Mouse (Mus musculus): ENCODE results near the gene Gm7271.

Gene Gm7271

DNA sequence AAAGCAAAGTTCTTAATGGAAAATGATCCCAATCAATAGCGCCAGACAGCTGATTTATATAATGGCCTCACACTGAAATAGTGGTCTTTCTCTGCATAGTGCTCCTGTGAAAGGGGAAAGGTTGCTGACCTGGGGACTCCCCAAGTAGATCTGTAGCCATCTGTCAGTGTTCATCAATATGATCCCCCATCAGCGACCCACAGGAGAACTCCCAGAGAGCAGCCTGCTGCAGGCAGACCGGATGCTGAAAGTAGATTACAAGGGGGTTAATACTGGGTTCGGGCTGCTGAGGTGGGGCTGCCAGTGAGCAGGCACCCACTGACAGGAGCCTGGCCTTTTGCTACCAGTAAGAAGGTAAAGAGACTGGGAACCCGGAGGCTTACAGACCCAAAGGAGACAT is at the start of gene Gm7271:
Gene Gm7271, plus strand, starts transcription at position 230 of the 400 bp plus-strand sequence.
- no peak for ATAC-seq (ENCODE audit: insufficient number of reproducible peaks, low FRiP score, low TSS enrichment)

DNA sequence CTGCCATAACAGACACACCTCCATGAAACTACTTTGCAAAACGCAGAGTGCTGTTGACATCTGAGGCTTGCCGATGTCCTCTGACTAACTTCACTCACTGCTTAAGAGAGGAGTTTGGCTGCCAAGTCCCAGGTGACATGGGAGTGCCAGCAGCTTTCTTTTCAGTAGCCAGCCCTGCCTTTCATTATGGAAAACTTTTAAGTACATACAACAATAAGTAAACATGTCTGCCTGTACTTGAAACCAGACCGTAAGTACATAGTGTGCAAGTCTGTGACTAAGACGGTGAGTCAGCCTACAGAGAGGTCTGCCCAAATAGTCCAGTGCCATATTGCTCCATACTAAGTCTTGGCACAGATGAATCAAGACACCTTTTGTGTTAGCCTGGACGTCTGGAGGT is 46.7 kb upstream of the Gm7271 start:
- no peak for ATAC-seq (ENCODE audit: insufficient number of reproducible peaks, low FRiP score, low TSS enrichment)

DNA sequence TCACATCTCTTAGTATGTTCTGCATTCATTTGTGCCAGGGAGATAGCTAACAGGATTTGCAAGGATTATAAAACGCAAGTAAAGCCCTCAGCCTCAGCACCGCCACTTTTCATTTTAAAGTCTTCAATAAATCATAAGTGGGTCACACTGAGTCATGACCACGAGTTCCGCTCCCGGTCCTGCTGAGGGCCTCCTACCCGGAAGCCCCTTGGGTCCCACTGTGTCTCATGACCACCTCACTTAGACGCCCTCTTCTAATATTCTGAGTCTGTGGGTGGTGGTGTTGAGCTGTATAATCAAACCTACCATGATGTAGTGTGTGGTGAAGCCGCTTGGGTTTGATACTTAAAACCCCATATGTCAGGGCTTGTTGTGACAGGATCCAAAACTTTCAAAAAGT is 46.1 kb upstream of the Gm7271 start:
- no peak for ATAC-seq (ENCODE audit: insufficient number of reproducible peaks, low FRiP score, low TSS enrichment)

DNA sequence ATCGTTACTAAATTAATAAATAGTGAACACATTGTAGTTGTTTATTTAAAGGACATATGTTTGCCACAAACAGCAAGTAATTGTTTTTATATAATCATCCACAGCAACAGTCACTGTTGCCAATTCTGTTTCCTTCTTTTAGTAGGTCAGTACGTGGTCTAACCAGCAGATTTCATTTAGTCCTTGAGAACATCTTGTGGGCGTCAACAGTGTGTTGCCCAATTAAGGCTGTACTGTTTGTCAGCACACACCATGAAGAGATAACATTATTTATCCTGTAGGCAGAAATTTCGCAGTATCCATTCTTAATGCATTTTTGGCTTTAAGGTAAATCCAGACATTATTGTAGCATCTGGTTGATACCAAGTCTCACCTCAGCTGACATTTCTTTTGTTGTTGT is 42.4 kb upstream of the Gm7271 start:
- ATAC-seq (ENCODE audit: insufficient number of reproducible peaks, low FRiP score, low TSS enrichment), result no peak

DNA sequence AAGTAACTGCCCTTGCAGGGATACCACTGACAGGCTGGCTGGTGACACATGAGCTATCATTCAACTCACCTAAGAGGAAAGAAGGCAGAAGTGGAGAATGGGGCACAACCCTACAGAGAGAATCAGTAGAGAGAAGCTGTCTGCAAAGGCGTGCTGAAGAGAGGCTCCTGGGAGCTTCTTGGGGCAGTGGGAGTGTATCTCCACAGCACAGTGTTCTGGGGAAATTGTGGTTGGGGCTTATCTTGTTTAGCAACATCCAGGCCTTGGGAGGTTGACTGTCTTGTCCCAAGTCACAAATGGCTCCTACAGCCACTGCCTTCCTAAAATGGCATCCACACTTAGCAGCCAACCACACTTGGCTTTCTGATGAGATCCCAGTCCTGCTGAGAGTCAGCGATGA is 8.9 kb upstream of the Gm7271 start:
- ATAC-seq (ENCODE audit: insufficient number of reproducible peaks, low FRiP score, low TSS enrichment), result no peak

DNA sequence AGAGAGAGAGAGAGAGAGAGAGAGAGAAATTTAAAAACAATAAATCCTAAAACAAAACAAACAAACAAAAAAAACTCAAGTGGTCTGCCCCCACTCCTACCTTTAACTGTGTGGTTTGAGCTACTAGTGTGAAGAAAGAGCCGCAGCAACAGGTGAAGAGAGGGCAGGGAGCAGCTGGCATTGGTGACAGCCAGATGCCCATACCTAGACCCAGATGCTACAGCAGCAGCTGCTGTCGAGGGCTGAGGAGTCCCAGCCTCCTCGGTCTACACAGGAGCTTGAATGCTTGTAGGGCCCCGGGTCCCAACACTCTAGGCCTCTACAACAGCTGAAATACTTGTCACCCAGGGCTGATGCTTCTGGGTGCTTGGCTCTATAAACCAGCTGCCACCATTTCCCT is 7.0 kb upstream of the Gm7271 start:
- ATAC-seq (ENCODE audit: insufficient number of reproducible peaks, low FRiP score, low TSS enrichment), result no peak

DNA sequence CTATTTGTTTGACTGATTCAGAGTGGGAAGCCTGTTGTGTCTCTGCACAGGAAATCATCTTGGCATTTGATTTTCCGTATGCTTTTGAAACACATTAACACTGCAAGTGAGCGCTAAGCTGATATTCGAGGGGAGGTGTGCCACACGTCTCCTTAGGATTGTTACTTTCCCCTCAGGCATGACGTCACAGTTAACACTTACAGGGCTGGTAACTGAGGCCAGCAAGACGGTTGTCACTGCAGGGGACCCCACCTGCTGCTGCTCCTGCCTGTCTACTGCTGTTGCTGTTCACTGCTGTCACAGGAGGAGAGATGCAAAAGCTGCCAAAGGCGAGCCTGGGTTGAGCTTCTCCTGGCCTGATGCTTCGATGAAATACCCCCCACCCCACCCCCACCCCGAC is 6.1 kb upstream of the Gm7271 start:
- no peak for ATAC-seq (ENCODE audit: insufficient number of reproducible peaks, low FRiP score, low TSS enrichment)

DNA sequence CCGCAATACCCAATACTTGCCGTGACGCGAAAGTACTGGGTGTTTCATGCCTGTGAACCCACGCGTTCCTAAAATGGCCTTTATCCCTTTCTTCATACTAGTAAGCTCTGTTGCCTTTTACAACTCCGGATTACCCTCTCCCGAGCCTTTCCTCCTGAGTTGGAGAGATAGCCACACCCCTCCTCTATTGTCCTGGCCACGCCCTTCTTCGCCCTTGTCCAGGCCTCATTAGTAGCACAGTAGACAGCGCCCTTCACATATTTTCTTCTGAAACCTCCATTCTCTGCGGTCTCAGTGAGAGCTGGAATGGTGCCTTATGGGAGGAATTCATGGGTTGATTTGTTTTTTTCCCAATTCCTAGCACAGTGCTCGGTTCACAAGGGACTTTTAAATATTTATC is 11.3 kb downstream of the Gm7271 start:
- no peak for ATAC-seq (ENCODE audit: insufficient number of reproducible peaks, low FRiP score, low TSS enrichment)

DNA sequence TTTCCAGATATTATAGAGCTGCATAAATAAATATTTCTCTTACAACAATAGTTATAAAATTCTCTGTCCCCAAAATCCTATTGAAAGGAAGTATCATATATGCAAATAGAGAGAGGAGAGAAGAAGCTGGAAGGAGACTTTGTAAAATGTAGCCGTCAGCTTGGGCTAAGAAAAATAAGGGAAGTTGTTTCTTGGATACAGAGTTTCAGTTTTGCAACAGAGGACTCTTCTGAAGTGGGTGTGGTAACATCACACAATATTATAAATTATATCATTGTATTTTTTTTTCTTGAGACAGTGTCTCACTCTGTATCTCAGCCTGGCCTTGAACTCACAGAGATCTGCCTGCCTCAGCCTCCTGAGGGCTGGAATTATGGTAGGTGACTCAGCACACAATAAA is 38.6 kb downstream of the Gm7271 start:
- no peak for ATAC-seq (ENCODE audit: insufficient number of reproducible peaks, low FRiP score, low TSS enrichment)

DNA sequence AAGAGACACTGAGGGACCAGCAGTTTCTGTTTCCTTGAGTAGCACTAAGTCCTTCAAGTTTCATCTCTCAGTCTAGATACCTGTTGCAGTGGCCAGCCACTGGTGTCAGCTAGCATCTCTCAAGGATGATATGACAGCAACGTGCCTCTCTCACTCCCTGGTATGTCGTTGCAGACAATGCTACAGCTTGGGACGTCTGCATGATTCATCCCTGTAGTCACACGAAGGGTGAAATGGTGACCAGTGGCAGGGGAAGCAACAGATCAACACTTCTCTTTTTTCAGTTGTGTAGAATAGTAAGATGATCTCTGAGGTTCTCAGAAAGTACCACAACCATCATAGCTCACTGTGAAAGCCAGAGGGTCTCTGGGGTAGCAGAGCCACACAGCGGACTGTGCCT is 40.8 kb downstream of the Gm7271 start:
- ATAC-seq (ENCODE audit: insufficient number of reproducible peaks, low FRiP score, low TSS enrichment), result no peak

DNA sequence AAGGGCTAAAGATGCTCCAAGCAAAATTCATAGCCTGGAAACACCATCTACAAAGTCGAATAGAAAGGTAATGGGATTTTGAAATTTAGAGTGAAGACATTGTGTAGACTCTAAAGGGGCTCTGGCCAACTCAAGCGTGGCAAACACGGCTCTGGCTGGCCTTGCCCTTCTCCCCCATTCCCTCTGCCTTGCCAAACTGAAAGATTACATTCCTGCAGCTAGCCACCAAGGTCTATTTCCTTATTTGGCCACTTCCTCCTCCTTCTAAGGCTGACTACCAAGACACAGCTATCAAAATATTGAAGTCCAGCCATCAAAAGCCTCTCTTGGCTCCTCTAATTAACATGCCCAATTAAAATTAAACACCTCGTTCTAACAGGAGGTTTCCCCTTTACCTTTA is 41.2 kb downstream of the Gm7271 start:
- no peak for ATAC-seq (ENCODE audit: insufficient number of reproducible peaks, low FRiP score, low TSS enrichment)

DNA sequence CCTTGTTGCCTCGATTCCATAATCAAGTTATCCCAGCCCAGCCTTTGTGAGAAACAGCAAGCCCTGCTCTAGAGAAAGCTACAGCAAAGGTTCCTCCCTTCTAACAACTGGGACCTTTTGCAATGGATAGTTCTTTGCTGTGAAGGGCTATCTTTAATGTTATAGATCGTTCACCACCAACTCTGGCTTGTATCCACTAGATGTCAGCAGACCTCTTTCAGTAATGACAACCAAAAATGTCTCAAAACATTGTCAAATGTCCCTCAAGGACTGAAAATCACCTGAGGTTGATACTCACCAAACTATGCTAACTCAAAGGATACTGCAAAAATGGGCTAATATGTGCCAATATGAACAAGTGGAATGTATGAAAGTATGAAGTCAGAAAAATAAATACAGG is 42.0 kb downstream of the Gm7271 start:
- ATAC-seq (ENCODE audit: insufficient number of reproducible peaks, low FRiP score, low TSS enrichment), result no peak

DNA sequence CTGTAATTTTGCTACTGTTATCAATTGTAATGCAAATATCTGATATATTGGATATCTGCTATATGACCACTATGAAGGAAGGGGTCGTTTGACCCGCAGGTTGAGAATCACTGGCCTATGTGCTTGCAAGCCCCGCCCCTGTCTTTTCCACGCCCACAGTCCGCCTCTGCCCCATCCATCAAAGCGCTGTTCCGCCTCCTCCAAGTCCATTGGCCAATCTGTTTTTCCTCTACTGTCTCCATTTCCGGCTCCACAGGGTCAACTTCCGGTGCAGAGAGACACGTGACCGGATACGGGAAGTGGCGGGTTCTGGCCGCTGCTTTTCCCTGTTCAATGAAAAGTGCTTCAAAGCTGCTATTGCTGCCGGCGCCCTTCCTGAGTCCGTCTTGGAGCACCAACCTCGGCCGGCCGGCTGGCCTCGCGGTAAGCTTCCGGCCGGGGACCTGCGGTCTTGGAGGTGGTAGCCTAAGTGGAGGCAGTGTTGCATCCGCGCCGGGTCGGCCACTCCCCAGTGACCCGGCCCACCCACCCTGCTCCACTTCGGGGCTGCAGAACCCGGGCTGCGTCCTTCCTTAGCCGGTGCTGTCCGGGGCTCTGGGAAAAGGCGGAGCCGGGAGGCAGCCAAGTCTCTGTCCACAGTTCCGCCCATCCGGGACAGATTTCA is 45.3 kb downstream of the Gm7271 start, which contains the start of gene Exoc1:
Gene Exoc1, plus strand, starts transcription at position 272 of the 664 bp plus-strand sequence.
- peak; percentile 99 for ATAC-seq (ENCODE audit: insufficient number of reproducible peaks, low FRiP score, low TSS enrichment)

DNA sequence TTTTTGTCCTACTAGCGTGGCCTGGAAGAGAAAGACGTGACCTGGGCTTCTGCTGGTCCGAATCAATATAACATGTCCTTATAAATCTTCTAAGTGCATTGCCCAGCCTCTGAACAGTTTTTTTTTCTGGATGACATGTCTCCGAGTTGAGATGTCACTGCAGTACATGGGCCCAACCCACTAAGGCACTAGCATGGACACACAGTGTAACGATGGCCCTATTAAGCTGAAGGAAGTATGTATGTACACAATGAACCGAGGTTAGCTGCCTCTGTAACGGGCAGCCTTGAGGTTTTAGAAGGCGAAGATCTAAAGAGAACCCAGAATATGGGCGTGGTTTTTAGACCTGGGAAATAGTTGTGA is 45.8 kb downstream of the Gm7271 start:
- no peak for ATAC-seq (ENCODE audit: insufficient number of reproducible peaks, low FRiP score, low TSS enrichment)

DNA sequence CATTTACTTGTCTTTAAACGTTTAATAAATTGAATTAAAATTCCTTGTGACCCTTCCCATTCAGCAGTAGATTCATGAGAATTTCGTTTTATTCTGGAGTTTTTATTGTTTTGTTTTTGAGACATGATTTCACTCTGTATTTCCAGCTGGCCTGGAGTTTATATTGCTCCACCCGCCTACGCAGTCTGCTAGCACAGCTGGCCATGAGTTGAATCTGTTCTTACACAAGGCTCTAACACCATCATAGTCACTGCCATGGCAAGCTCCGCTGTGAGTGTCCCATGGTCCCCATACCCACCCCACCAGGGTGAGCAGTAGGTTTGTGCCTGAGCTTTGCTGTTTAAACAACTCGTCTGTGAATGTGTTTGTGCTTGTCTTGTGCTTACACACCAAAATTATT is 49.3 kb downstream of the Gm7271 start:
- ATAC-seq (ENCODE audit: insufficient number of reproducible peaks, low FRiP score, low TSS enrichment), result no peak

DNA sequence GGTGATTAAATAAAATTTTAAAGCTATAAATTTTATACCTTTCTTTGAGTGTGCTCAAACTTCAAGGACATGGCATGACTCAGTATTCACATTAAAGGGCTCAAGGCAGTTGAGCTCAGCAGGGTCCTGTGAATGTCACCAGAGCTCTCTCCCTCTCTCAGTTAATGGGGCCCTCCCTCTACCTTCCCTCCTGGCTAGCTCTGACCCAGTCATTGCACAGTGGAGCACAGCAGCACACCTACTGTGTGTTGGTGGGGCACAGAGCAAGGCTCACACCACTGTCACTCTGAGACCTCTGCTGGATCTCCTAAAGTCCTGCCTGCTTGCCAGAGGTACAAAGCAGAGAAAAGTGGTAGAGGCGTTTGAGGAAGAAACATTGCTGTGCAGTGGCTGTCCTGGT is 52.4 kb downstream of the Gm7271 start:
- ATAC-seq (ENCODE audit: insufficient number of reproducible peaks, low FRiP score, low TSS enrichment), result no peak

DNA sequence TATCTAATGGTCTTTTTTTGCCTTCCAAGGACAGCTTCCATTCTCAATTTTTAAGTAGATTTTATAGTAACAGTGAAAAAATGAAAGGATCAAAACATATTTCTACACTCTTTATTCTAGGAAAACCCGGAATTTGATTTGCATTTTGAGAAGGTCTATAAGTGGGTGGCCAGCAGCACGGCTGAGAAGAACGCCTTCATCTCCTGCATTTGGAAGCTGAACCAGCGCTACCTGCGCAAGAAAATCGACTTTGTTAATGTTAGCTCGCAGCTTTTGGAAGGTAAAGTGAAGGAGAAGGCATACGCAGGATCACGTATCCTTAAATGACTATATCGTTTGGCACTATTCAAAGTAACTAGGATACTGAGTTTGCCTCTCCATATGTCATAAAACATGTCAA is 53.7 kb downstream of the Gm7271 start:
- ATAC-seq (ENCODE audit: insufficient number of reproducible peaks, low FRiP score, low TSS enrichment), result no peak

DNA sequence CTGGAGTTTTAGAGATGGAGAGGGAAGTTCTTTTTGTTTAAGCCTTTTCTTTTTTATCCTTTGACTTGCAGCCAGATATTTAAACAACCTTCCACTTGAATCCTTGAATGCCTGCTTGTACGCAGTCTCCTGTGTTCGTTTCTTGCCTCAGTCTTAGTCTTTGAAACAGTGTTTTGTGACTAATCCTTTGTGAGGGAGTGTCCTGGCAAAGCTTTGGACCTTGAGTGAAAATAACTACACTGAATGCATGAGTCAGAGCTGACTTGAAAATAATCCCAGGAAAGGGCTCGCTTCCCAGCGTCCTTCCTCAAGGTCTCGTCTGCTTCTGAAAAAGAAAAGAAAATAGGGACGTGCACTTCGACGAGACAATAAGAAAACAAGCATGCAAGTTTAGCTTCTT is 56.3 kb downstream of the Gm7271 start:
- no peak for ATAC-seq (ENCODE audit: insufficient number of reproducible peaks, low FRiP score, low TSS enrichment)

DNA sequence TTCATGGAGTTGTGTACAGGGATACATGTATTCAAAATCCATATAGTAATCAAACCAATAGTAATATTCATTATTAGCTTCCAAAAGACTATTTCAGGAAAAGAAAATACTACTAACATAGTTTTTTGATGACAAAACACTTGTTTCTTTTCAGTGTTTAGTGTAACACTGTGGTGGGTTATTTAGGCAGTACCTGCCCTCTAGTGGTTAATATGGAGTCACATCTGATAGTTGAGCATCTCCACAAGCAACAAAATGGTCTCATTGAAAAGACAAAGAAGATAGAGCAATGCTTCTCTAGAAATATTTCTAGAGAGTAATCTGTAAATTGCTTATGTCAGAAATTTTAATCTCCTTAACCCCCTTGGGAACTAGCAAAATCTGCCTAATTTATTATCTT is 57.0 kb downstream of the Gm7271 start:
- no peak for ATAC-seq (ENCODE audit: insufficient number of reproducible peaks, low FRiP score, low TSS enrichment)

DNA sequence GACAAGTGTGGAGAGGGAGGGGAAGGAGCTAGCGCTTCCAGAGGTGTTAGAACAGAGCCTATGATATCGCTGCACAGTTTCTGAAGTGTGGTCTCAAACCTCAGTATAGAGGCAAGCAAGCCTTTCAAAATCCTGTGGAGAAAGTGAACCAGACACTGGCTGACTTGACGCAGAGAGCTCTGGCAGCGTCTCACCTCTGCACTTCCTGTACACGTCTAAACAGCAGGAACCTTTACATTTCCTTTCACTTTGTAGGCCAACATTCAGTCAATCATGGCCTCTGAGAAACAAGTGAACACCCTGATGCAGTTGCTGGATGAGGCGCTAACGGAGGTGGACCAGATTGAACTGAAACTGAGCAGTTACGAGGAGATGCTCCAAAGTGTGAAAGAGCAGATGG is 59.4 kb downstream of the Gm7271 start:
- no peak for ATAC-seq (ENCODE audit: insufficient number of reproducible peaks, low FRiP score, low TSS enrichment)

DNA sequence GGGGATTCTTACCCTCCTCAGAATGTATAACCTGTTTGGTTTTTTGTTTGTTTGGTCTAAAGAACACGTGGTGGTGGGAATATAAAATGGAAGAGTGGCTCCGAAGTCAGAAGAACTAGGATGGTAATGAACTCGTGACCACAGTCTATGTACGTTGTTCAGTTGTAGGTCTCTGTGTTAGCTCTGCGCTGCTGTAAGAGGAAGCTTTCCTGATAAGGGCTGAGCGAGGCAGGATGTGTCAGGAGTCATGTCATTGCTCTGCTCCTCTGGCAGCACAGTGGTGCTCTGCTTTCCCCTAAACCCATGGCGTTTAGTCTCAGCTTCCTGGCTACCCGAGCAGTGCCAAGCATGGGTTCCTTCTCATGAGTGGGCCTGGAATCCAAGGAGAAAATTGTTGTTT is 66.6 kb downstream of the Gm7271 start:
- no peak for ATAC-seq (ENCODE audit: insufficient number of reproducible peaks, low FRiP score, low TSS enrichment)

DNA sequence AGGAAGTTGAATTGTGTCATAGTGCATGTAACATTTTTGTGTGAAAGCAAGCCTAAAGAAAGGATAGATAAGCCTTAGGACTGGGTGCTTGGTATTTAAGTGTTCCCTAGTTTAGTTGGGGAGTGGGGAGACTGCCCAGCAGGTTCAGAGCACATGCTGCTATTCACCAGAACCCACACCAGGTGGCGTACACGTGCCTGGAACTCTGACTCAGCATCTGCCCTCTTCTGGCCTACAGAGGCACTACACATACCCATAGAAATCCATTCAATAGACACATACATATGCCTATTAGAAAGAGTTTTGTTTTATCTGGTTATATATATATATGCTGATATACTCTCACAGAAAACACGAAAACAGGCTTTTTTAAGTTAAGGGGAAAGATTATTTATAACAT is 81.5 kb downstream of the Gm7271 start:
- ATAC-seq (ENCODE audit: insufficient number of reproducible peaks, low FRiP score, low TSS enrichment), result no peak
